Mouse (Mus musculus) layer of hippocampus, postnatal 10 days (tissue): Measurements from ENCODE around the gene 1700021F07Rik. TPM values are rescaled to one million over a fixed set of nuclear protein-coding genes. Genes with fewer than 3 reads are reported as not detected.

Experiments
- DNase-seq, 2 experiments: peaks; one replicate each; pipeline ENCODE4 v3.0.0; 2021; ENCODE audit warnings: low spot score in 2 of 2
- long read RNA-seq: library from polyadenylated mRNA; stranded (forward); transcript quantifications from one replicate; pipeline ENCODE4 v2.0.0, GENCODE M21; 2023
- total RNA-seq, 2 experiments: library from RNA; stranded (reverse); gene quantifications; 2 replicates each; pipeline ENCODE4 v1.2.3; 2021

The 1700021F07Rik gene
- total RNA-seq: not detected
- long read RNA-seq: 0 reads

GRCm38 (mm10) chr2:173522376-173522775, at the start of gene 1700021F07Rik:
Gene 1700021F07Rik (plus strand): TSS chr2:173522586.
- DNase-seq: no peak

- DNase-seq: no peak
Measured at GRCm38 (mm10) chr2:173473233-173473632, 49.2 kb upstream of the 1700021F07Rik start.

GRCm38 (mm10) chr2:173479050-173479449, 43.3 kb upstream of the 1700021F07Rik start:
- DNase-seq: no peak

GRCm38 (mm10) chr2:173484486-173484885, 37.9 kb upstream of the 1700021F07Rik start:
- DNase-seq: no peak

GRCm38 (mm10) chr2:173499612-173500011, 22.8 kb upstream of the 1700021F07Rik start:
- DNase-seq: no peak

- no peak for DNase-seq
Measured at GRCm38 (mm10) chr2:173513977-173514376, 8.4 kb upstream of the 1700021F07Rik start.

GRCm38 (mm10) chr2:173515186-173515585, 7.2 kb upstream of the 1700021F07Rik start:
- no peak for DNase-seq

- DNase-seq: no peak
Measured at GRCm38 (mm10) chr2:173516150-173516855, 6.1 kb upstream of the 1700021F07Rik start.

- DNase-seq: no peak
Measured at GRCm38 (mm10) chr2:173528493-173528892, 6.1 kb downstream of the 1700021F07Rik start.

GRCm38 (mm10) chr2:173532711-173533462, 10.5 kb downstream of the 1700021F07Rik start:
- no peak for DNase-seq

- DNase-seq: no peak
Measured at GRCm38 (mm10) chr2:173534581-173534980, 12.2 kb downstream of the 1700021F07Rik start.

GRCm38 (mm10) chr2:173535390-173535789, 13.0 kb downstream of the 1700021F07Rik start:
- DNase-seq: no peak

GRCm38 (mm10) chr2:173535886-173536285, 13.5 kb downstream of the 1700021F07Rik start:
- no peak for DNase-seq

GRCm38 (mm10) chr2:173539781-173540180, 17.4 kb downstream of the 1700021F07Rik start:
- no peak for DNase-seq

GRCm38 (mm10) chr2:173541748-173542147, 19.4 kb downstream of the 1700021F07Rik start:
- DNase-seq: no peak

GRCm38 (mm10) chr2:173542716-173543115, 20.3 kb downstream of the 1700021F07Rik start:
- no peak for DNase-seq

GRCm38 (mm10) chr2:173545992-173546703, 23.8 kb downstream of the 1700021F07Rik start:
- peak; percentile 92 to 93 for DNase-seq

GRCm38 (mm10) chr2:173549236-173549635, 26.9 kb downstream of the 1700021F07Rik start:
- no peak for DNase-seq

GRCm38 (mm10) chr2:173550681-173551080, 28.3 kb downstream of the 1700021F07Rik start:
- DNase-seq: no peak

GRCm38 (mm10) chr2:173553863-173554262, 31.5 kb downstream of the 1700021F07Rik start:
- no peak for DNase-seq

- DNase-seq: no peak
Measured at GRCm38 (mm10) chr2:173558754-173559396, 36.5 kb downstream of the 1700021F07Rik start.
